ENCODE assay signal across 12 mouse cellular contexts in the genomic region with DNA sequence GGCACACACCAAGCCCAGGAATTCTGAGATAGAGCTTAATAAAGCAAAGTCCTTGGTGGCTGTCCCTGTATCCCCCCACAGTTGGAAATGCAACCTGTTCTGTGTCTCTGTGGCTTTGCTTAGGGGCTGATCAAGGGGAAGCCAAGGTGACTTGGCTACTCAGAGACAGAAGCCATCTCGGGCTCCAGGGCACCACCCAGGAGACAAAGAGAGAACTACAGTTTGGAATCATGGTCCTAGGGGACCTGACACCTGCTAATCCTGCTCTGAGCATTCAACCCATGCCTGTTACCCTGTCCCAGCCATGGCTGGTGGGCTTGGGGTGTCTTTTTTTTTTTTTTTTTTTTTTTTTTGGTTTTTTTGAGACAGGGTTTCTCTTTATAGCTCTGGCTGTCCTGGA. TPM values are rescaled to one million over a fixed set of nuclear protein-coding genes. Genes with fewer than 3 reads are reported as not detected.
"Had no signal": no experiment of that assay in that cellular context is flagged by ENCODE, and none has a peak within 500 bp of the region (broad histone marks: within the 10 kb centered on the region; RNA-seq: fewer than 3 reads in every experiment).

No protein-coding gene starts in this region.

- H3K27ac ChIP-seq: limb, embryonic 12.5 days; liver, embryonic 13.5 days; lung, embryonic 15.5 days; midbrain, embryonic 12.5 days; neural tube, embryonic 13.5 days; stomach, postnatal 0 days had no signal

- ATAC-seq: intestine, postnatal 0 days; liver, postnatal 0 days; midbrain, embryonic 16.5 days had no signal

- DNase-seq: kidney, postnatal 25 days; liver; liver, embryonic 13.5 days; liver, postnatal 0 days; lung, postnatal 14 days had no signal

- H3K4me3 ChIP-seq: limb, embryonic 12.5 days; liver, embryonic 13.5 days; lung, embryonic 15.5 days; midbrain, embryonic 12.5 days; neural tube, embryonic 13.5 days had no signal

RNA-seq across cellular contexts. Expression of a gene that starts 32.3 kb away (rescaled TPM):
- polyA plus RNA-seq: liver, embryonic 13.5 days; liver, postnatal 0 days had no signal
